Mouse (Mus musculus) stomach, postnatal 0 days (tissue): ENCODE measurements at regions not wholly inside any gene's neighbourhood (a gene's known extent, or its start where the extent isn't known, plus 50 kb on each side); places are given as distances from the start of the nearest gene placed in this dataset.

Experiments used
- CTCF ChIP-seq: IDR thresholded peaks from 2 replicates; pipeline ENCODE4 v1.5.1; 2016; ENCODE audit warnings: antibody characterized with exemption, low read depth, mild to moderate bottlenecking, moderate library complexity
- EP300 ChIP-seq: optimal IDR thresholded peaks from 2 replicates; pipeline ENCODE3; 2016; ENCODE audit warnings: antibody characterized with exemption

DNA sequence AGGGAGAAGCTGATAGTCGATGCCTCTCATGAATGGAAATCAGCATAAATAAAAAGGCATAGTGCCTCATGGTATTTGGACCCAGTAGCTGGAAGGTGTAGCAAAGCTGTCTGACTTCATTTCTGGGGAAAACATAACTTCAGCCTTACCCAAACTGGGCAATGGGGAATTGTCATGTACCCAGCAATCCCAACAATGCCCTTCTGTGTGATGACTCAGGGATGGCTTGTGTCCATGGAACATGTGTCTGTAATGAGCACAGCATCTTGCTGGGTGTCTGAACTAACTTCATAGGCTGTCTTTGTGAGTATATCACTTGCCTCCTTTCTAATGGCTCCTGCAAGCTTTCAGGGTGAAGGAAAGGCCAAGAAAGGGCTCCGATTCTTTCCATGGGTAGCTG is 140.3 kb downstream of the Bod1 start:
- TF ChIP-seq CTCF = no peak
- TF ChIP-seq EP300 = no peak
